Mouse (Mus musculus) embryonic facial prominence, embryonic 11.5 days (tissue): ENCODE data around the gene Ostn. TPM values are rescaled to one million over a fixed set of nuclear protein-coding genes. Genes with fewer than 3 reads are reported as not detected.

ENCODE experiments used
- ATAC-seq: fragments of 200-750 bp; cut with Nextera tagmentation; replicated peaks from 2 replicates; pipeline ENCODE4 v1.8.0; 2017; ENCODE audit warnings: low read depth; ENCODE audit not compliant: insufficient number of reproducible peaks, low FRiP score, low TSS enrichment
- DNase-seq: peaks from one replicate; pipeline ENCODE4 v3.0.0-alpha.2; 2015; ENCODE audit warnings: low spot score
- H3K27ac ChIP-seq: fragments of 300-500 bp; sonication (generic); replicated peaks from 2 replicates; pipeline ENCODE4 v1.5.1; 2014; ENCODE audit warnings: mild to moderate bottlenecking, low read depth, low read length, control low read depth
- H3K27me3 ChIP-seq: fragments of 300-500 bp; sonication (generic); 2 replicates; pipeline ENCODE4 v1.6.1; 2014; ENCODE audit warnings: mild to moderate bottlenecking, low read length, moderate library complexity, mixed read lengths; ENCODE audit not compliant: control insufficient read depth, insufficient read depth
- H3K36me3 ChIP-seq: fragments of 300-500 bp; sonication (generic); replicated peaks from 2 replicates; pipeline ENCODE4 v1.6.1; 2014; ENCODE audit warnings: low read depth, mild to moderate bottlenecking, low read length, moderate library complexity, mixed read lengths; ENCODE audit not compliant: control insufficient read depth, insufficient read depth
- H3K4me1 ChIP-seq: fragments of 300-500 bp; sonication (generic); 2 replicates; pipeline ENCODE4 v1.6.1; 2014; ENCODE audit warnings: low read length, mixed read lengths; ENCODE audit not compliant: control insufficient read depth, insufficient read depth
- H3K4me2 ChIP-seq: fragments of 300-500 bp; sonication (generic); 2 replicates; pipeline ENCODE4 v1.6.1; 2014; ENCODE audit warnings: low read depth, mild to moderate bottlenecking, control low read depth, low read length, moderate library complexity
- H3K4me3 ChIP-seq: fragments of 300-500 bp; sonication (generic); 2 replicates; pipeline ENCODE4 v1.5.1; 2014; ENCODE audit warnings: low read depth, low read length, control low read depth
- H3K9ac ChIP-seq: fragments of 300-500 bp; sonication (generic); replicated peaks from 2 replicates; pipeline ENCODE4 v1.6.1; 2014; ENCODE audit warnings: mild to moderate bottlenecking, control low read depth, low read length
- H3K9me3 ChIP-seq: fragments of 300-500 bp; sonication (generic); replicated peaks from 2 replicates; pipeline ENCODE4 v1.6.1; 2016; ENCODE audit warnings: mild to moderate bottlenecking, low read length, inconsistent platforms, mixed read lengths; ENCODE audit not compliant: control insufficient read depth
- WGBS: fragments of 180-500 bp; shearing (Covaris S2); extraction: QIAGEN DNeasy Blood & Tissue Kit; methylation state at CpG from one replicate; pipeline ENCODE4 v1.1.7; 2014; 5-methylcytosine and 5-hydroxymethylcytosine counted together
- polyA plus RNA-seq: library from polyadenylated mRNA; unstranded; fragments of >200 nt; fragmentation: Nextera tagmentation; extraction: Ambion mirVana; gene quantifications from 2 replicates; pipeline ENCODE4 v1.2.1, GENCODE M21; 2014

Ostn gene
- polyA plus RNA-seq, 1 experiment from 2014 or later = not detected

GRCm38 (mm10) chr16:27387634-27388611 is 80.6 kb downstream of the Ostn start:
- H3K36me3 ChIP-seq = no peaks in the 10 kb centered on the region
- WGBS = 65% methylated on average over 12 of the region's 12 CpGs
- H3K9ac ChIP-seq = no peak overlapping the region
- no peaks in the 10 kb centered on the region for H3K9me3 ChIP-seq
- no peak for DNase-seq
- H3K4me1 ChIP-seq = no peaks in the 10 kb centered on the region
- no peak overlapping the region; the same call in 1 of the 2 replicates for H3K4me2 ChIP-seq
- no peak for ATAC-seq
- H3K4me3 ChIP-seq = peak overlapping the region; percentile 86
- H3K27ac ChIP-seq = no peak overlapping the region
- no peaks in the 10 kb centered on the region for H3K27me3 ChIP-seq

DNA sequence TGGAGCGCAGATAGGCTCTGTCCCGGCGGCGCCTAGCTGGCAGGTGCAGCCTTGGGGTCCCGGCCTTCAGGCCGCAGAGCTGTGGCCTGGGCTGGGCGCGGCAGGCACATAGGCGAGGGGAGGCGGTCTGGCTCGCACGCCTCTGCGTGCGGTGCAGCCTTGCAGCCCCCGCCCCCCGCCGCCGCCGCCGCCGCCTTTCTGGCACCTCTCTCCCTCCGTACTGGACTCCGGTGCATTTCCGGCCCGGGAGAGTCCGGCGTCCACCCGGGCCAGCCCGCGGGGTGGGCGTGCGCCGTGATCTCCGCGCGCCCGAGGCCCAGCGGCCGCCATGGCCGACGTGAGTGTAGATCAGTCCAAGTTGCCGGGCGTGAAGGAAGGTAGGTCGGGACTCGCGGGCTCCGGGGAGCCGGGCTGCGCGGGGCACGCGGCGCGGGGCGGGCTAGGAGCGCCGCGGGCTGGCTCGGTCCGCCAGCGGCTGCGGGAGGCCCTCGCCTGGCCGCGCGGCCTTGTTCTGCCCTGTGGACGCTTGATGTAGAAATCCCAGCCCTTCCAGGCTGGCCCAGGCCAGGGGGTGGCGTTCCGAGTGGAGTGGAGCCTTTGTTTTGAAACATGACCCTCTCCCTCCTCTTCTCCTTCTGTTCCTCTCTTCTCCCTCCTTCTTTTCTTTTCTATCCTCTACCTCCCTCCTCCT is 81.6 kb downstream of the Ostn start, which contains the start of gene Ccdc50:
TSS of gene Ccdc50 (plus strand) at position 109 of the 691 bp plus-strand sequence.
- Histone ChIP-seq H3K36me3 (no peaks in the 10 kb centered on the region), H3K9ac (peak within 1 kb of the TSS; percentile 97), H3K4me1 (no peaks in the 10 kb centered on the region), H3K27me3 (no peaks in the 10 kb centered on the region), H3K4me3 (peak within 1 kb of the TSS; percentile 86), H3K9me3 (no peaks in the 10 kb centered on the region), H3K27ac (peak within 1 kb of the TSS; percentile 95), H3K4me2 (peak within 1 kb of the TSS; percentile 43)
- DNase-seq (peak; percentile 81), ATAC-seq (peak; percentile 97)
- WGBS = under 1% methylated on average over 53 of the region's 69 CpGs

DNA sequence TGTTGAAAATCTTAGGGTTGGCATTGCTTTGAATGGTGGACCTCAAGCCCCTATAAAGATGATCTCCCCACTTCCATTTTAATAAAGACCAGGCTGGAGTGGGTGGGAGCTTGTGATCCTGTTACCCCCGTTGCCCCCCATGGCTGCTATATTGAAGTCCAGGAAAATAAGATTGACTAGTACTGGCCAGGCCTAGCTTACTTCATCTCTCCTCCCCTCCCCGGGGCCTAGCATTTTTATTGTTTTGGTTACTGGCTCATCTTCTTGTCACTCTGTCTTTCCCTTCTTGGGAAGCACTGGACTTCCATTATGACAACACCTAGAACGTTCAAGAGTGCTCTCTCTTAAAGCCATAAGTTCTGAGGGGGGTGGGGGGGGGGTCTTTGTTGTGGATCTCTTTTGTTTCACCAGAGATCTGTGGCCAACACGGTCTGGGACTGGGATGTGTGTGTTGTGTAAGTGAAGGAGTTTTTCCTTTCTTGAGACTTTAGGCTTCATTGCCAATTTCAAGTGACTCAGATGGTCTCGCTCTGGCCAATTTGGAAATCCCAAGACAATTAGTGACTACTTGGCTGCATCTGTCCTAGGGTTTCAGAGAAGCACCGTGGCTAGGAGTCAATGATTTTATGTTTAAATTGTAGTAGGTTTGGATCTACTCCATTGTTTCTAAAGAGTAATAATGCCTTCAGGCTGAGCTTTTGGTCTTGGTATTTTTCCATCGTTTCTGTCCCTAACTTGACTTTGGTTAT is 82.4 kb downstream of the Ostn start:
- WGBS = 30% methylated on average over 7 of the region's 7 CpGs
- Histone ChIP-seq H3K27me3 (no peaks in the 10 kb centered on the region), H3K4me2 (peak overlapping the region; percentile 43), H3K9ac (peak overlapping the region; percentile 97), H3K36me3 (no peaks in the 10 kb centered on the region), H3K4me3 (peak overlapping the region; percentile 86), H3K9me3 (no peaks in the 10 kb centered on the region), H3K27ac (no peak overlapping the region), H3K4me1 (no peaks in the 10 kb centered on the region)
- ATAC-seq = 0 out of 2 replicates have a peak, but pooled peaks have one; percentile 5
- peak; percentile 27 for DNase-seq

GRCm38 (mm10) chr16:27390306-27390705 is 83.0 kb downstream of the Ostn start:
- H3K4me3 ChIP-seq = peak overlapping the region; percentile 86
- no peaks in the 10 kb centered on the region for H3K36me3 ChIP-seq
- H3K27ac ChIP-seq = no peak overlapping the region
- WGBS = 86% methylated on average over 4 of the region's 4 CpGs
- H3K9me3 ChIP-seq = no peaks in the 10 kb centered on the region
- ATAC-seq = no peak
- no peaks in the 10 kb centered on the region for H3K4me1 ChIP-seq
- H3K4me2 ChIP-seq = peak overlapping the region; percentile 43
- no peaks in the 10 kb centered on the region for H3K27me3 ChIP-seq
- DNase-seq = no peak
- no peak overlapping the region for H3K9ac ChIP-seq

DNA sequence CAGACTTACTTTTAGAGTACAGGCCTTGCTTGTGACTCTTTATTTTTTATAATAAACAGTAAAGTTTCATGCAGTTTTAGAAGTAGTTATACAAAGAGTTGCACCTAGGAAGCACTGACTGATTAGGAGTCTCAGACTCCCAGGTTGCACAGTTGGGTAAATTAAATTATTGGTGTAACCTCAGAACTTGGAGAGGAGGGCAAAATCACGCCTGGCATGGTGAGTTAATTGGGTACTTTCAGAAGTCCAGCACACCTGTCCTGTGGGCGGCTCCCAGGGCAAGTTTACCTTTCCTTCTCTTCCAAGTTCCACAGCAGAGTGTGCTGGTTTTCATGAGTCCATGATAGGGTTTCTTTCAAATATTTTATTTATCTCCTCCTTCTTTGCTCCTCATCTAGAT is 84.6 kb downstream of the Ostn start:
- H3K4me3 ChIP-seq = no peak overlapping the region
- ATAC-seq = no peak
- no peaks in the 10 kb centered on the region for H3K36me3 ChIP-seq
- DNase-seq = no peak
- no peaks in the 10 kb centered on the region for H3K4me1 ChIP-seq
- no peak overlapping the region for H3K4me2 ChIP-seq
- WGBS = 78% methylated on average over 2 of the region's 2 CpGs
- H3K27ac ChIP-seq = no peak overlapping the region
- H3K27me3 ChIP-seq = no peaks in the 10 kb centered on the region
- no peak overlapping the region for H3K9ac ChIP-seq
- H3K9me3 ChIP-seq = no peaks in the 10 kb centered on the region

GRCm38 (mm10) chr16:27395251-27396037 is 88.2 kb downstream of the Ostn start:
- DNase-seq (no peak), ATAC-seq (no peak)
- no peaks in the 10 kb centered on the region for H3K36me3 ChIP-seq
- H3K9me3 ChIP-seq = no peaks in the 10 kb centered on the region
- 91% methylated on average over 4 of the region's 4 CpGs for WGBS
- no peaks in the 10 kb centered on the region for H3K27me3 ChIP-seq
- H3K4me1 ChIP-seq = no peaks in the 10 kb centered on the region
- no peak overlapping the region for H3K4me2 ChIP-seq
- H3K9ac ChIP-seq = no peak overlapping the region
- no peak overlapping the region for H3K4me3 ChIP-seq
- no peak overlapping the region for H3K27ac ChIP-seq

DNA sequence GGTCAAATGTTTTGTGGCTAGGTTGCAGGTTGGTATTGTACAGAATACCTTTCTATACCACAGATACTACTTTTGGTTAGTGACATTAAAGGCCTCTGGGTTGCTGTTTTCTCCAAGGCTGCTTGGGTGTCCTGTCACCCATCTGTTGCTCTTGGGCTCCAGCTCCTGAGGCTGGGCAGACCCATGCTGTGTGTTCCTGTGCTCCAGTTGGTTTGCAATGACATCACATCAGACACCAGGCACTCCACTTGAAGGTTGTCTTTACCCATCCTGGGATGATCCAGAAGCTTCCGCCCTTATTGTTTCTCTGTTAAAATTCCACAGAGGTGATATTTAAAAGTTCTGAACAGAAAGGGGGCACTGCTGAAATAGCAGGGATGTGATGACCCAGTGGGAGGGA is 89.7 kb downstream of the Ostn start:
- no peak overlapping the region for H3K4me3 ChIP-seq
- H3K4me2 ChIP-seq = no peak overlapping the region
- no peaks in the 10 kb centered on the region for H3K4me1 ChIP-seq
- H3K27me3 ChIP-seq = no peaks in the 10 kb centered on the region
- ATAC-seq (no peak), DNase-seq (no peak)
- no peaks in the 10 kb centered on the region for H3K36me3 ChIP-seq
- no peaks in the 10 kb centered on the region for H3K9me3 ChIP-seq
- H3K27ac ChIP-seq = no peak overlapping the region
- no peak overlapping the region for H3K9ac ChIP-seq
- WGBS = 95% methylated on average over 1 of the region's 1 CpGs
